Mouse (Mus musculus) heart, embryonic 11.5 days (tissue): ENCODE data around the gene Cdc42bpa. TPM values are rescaled to one million over a fixed set of nuclear protein-coding genes. Genes with fewer than 3 reads are reported as not detected.

Experiments
- ATAC-seq: fragments of 200-750 bp; cut with Nextera tagmentation; replicated peaks from 2 replicates; pipeline ENCODE4 v1.8.0; 2017; ENCODE audit warnings: moderate library complexity; ENCODE audit not compliant: insufficient number of reproducible peaks, low FRiP score, low TSS enrichment
- H3K27ac ChIP-seq: fragments of 300-500 bp; sonication (generic); 2 replicates; pipeline ENCODE4 v1.5.1; 2014; ENCODE audit warnings: mild to moderate bottlenecking, low read depth, low read length
- H3K27me3 ChIP-seq: fragments of 300-500 bp; sonication (generic); 2 replicates; pipeline ENCODE4 v1.6.1; 2014; ENCODE audit warnings: mild to moderate bottlenecking, low read length, mixed read lengths; ENCODE audit not compliant: control insufficient read depth, insufficient read depth
- H3K36me3 ChIP-seq: fragments of 300-500 bp; sonication (generic); 2 replicates; pipeline ENCODE4 v1.6.1; 2014; ENCODE audit warnings: mild to moderate bottlenecking, low read length, moderate library complexity, mixed read lengths; ENCODE audit not compliant: control insufficient read depth, insufficient read depth
- H3K4me1 ChIP-seq: fragments of 300-500 bp; sonication (generic); 2 replicates; pipeline ENCODE4 v1.6.1; 2014; ENCODE audit warnings: low read length; ENCODE audit not compliant: control insufficient read depth, insufficient read depth
- H3K4me2 ChIP-seq: fragments of 300-500 bp; sonication (generic); 2 replicates; pipeline ENCODE4 v1.6.1; 2014; ENCODE audit warnings: mild to moderate bottlenecking, moderate library complexity
- H3K4me3 ChIP-seq: fragments of 300-500 bp; sonication (generic); 2 replicates; pipeline ENCODE4 v1.5.1; 2014; ENCODE audit warnings: low read depth, low read length
- H3K9ac ChIP-seq: fragments of 300-500 bp; sonication (generic); 2 replicates; pipeline ENCODE4 v1.6.1; 2014; ENCODE audit warnings: mild to moderate bottlenecking, low read depth, low read length, moderate library complexity
- H3K9me3 ChIP-seq: fragments of 300-500 bp; sonication (generic); replicated peaks from 2 replicates; pipeline ENCODE4 v1.6.1; 2016; ENCODE audit warnings: low read length; ENCODE audit not compliant: control insufficient read depth
- WGBS: fragments of 180-500 bp; shearing (Covaris S2); extraction: QIAGEN DNeasy Blood & Tissue Kit; methylation state at CpG from one replicate; pipeline ENCODE4 v1.1.7; 2014; ENCODE audit not compliant: insufficient replicate concordance; 5-methylcytosine and 5-hydroxymethylcytosine counted together
- polyA plus RNA-seq: library from polyadenylated mRNA; unstranded; fragments of >200 nt; fragmentation: Nextera tagmentation; extraction: Ambion mirVana; gene quantifications from 2 replicates; pipeline ENCODE4 v1.2.1, GENCODE M21; 2014

The Cdc42bpa gene
- polyA plus RNA-seq = 10.5 and 13.5 TPM in 2 replicates

GRCm38 (mm10) chr1:179959721-179960542 is at the start of gene Cdc42bpa:
Cdc42bpa (plus strand) TSS chr1:179960472.
- peak within 1 kb of the TSS; percentile 97 for H3K9ac ChIP-seq
- peak; percentile 94 for ATAC-seq
- peak within 1 kb of the TSS; percentile 84 for H3K4me3 ChIP-seq
- peaks cover 5% of the 10 kb centered on the region; the same call in 1 of the 2 replicates for H3K4me1 ChIP-seq
- WGBS = under 1% methylated on average over 50 of the region's 128 CpGs
- peak within 1 kb of the TSS; percentile 94 for H3K27ac ChIP-seq
- H3K36me3 ChIP-seq = no peaks in the 10 kb centered on the region
- peak within 1 kb of the TSS; percentile 70 for H3K4me2 ChIP-seq
- H3K27me3 ChIP-seq = no peaks in the 10 kb centered on the region
- H3K9me3 ChIP-seq = no peaks in the 10 kb centered on the region

- H3K27ac ChIP-seq = no peak overlapping the region
- H3K4me2 ChIP-seq = no peak overlapping the region
- H3K27me3 ChIP-seq = no peaks in the 10 kb centered on the region
- H3K36me3 ChIP-seq = no peaks in the 10 kb centered on the region
- no peak overlapping the region for H3K9ac ChIP-seq
- no peaks in the 10 kb centered on the region for H3K4me1 ChIP-seq
- H3K4me3 ChIP-seq = no peak overlapping the region
- H3K9me3 ChIP-seq = no peaks in the 10 kb centered on the region
- no peak for ATAC-seq
- 70% methylated on average over 4 of the region's 4 CpGs for WGBS
Measured at GRCm38 (mm10) chr1:179913471-179913870, 46.8 kb upstream of the Cdc42bpa start.

- H3K27me3 ChIP-seq = no peaks in the 10 kb centered on the region
- H3K27ac ChIP-seq = no peak overlapping the region
- H3K9me3 ChIP-seq = no peaks in the 10 kb centered on the region
- no peak overlapping the region for H3K4me2 ChIP-seq
- 63% methylated on average over 4 of the region's 4 CpGs for WGBS
- H3K9ac ChIP-seq = no peak overlapping the region
- H3K4me1 ChIP-seq = no peaks in the 10 kb centered on the region
- ATAC-seq = no peak
- H3K36me3 ChIP-seq = no peaks in the 10 kb centered on the region
- no peak overlapping the region for H3K4me3 ChIP-seq
Measured at GRCm38 (mm10) chr1:179917036-179917435, 43.2 kb upstream of the Cdc42bpa start.

GRCm38 (mm10) chr1:179917481-179917880 is 42.8 kb upstream of the Cdc42bpa start:
- no peaks in the 10 kb centered on the region for H3K9me3 ChIP-seq
- H3K4me3 ChIP-seq = no peak overlapping the region
- H3K4me1 ChIP-seq = no peaks in the 10 kb centered on the region
- no peaks in the 10 kb centered on the region for H3K36me3 ChIP-seq
- no peak overlapping the region for H3K9ac ChIP-seq
- WGBS = 78% methylated on average over 11 of the region's 11 CpGs
- ATAC-seq = no peak
- H3K4me2 ChIP-seq = no peak overlapping the region
- H3K27ac ChIP-seq = no peak overlapping the region
- no peaks in the 10 kb centered on the region for H3K27me3 ChIP-seq

- Histone ChIP-seq H3K36me3 (no peaks in the 10 kb centered on the region), H3K27ac (no peak overlapping the region), H3K9me3 (no peaks in the 10 kb centered on the region), H3K27me3 (no peaks in the 10 kb centered on the region), H3K4me1 (no peaks in the 10 kb centered on the region), H3K4me2 (no peak overlapping the region), H3K4me3 (no peak overlapping the region), H3K9ac (no peak overlapping the region)
- no peak for ATAC-seq
- 78% methylated on average over 8 of the region's 8 CpGs for WGBS
Measured at GRCm38 (mm10) chr1:179919656-179920436, 40.4 kb upstream of the Cdc42bpa start.

- no peak for ATAC-seq
- 68% methylated on average over 10 of the region's 10 CpGs for WGBS
- H3K9ac ChIP-seq = no peak overlapping the region
Measured at GRCm38 (mm10) chr1:179923661-179924405, 36.4 kb upstream of the Cdc42bpa start.

GRCm38 (mm10) chr1:179926240-179926639 is 34.0 kb upstream of the Cdc42bpa start:
- ATAC-seq = no peak
- no peak overlapping the region for H3K27ac ChIP-seq
- H3K36me3 ChIP-seq = no peaks in the 10 kb centered on the region
- no peaks in the 10 kb centered on the region for H3K4me1 ChIP-seq
- H3K4me3 ChIP-seq = no peak overlapping the region
- H3K27me3 ChIP-seq = no peaks in the 10 kb centered on the region
- H3K4me2 ChIP-seq = no peak overlapping the region
- 74% methylated on average over 6 of the region's 6 CpGs for WGBS
- H3K9me3 ChIP-seq = no peaks in the 10 kb centered on the region
- no peak overlapping the region for H3K9ac ChIP-seq

More at GRCm38 (mm10) chr1:179923661-179924405, 36.4 kb upstream of the Cdc42bpa start:
- Histone ChIP-seq H3K27me3 (no peaks in the 10 kb centered on the region), H3K36me3 (no peaks in the 10 kb centered on the region), H3K27ac (no peak overlapping the region), H3K4me1 (no peaks in the 10 kb centered on the region), H3K4me3 (no peak overlapping the region), H3K4me2 (no peak overlapping the region), H3K9me3 (no peaks in the 10 kb centered on the region)

GRCm38 (mm10) chr1:179927102-179927501 is 33.2 kb upstream of the Cdc42bpa start:
- WGBS = 80% methylated on average over 6 of the region's 6 CpGs
- no peak for ATAC-seq

More at GRCm38 (mm10) chr1:179927102-179927501, 33.2 kb upstream of the Cdc42bpa start:
- H3K4me3 ChIP-seq = no peak overlapping the region
- no peak overlapping the region for H3K4me2 ChIP-seq
- H3K36me3 ChIP-seq = no peaks in the 10 kb centered on the region
- H3K27ac ChIP-seq = no peak overlapping the region
- H3K27me3 ChIP-seq = no peaks in the 10 kb centered on the region
- no peaks in the 10 kb centered on the region for H3K4me1 ChIP-seq
- no peaks in the 10 kb centered on the region for H3K9me3 ChIP-seq
- no peak overlapping the region for H3K9ac ChIP-seq
